Mouse (Mus musculus): ENCODE results near the gene Kifc1.
"Not testable (repeated sequence)": the region's sequence is repeated elsewhere in the genome, so short reads cannot be mapped to it uniquely, and the experiment has no call there.

Gene Kifc1

GRCm38 (mm10) chr17:33918293-33919203 is 28.1 kb upstream of the Kifc1 start:
- DNase-seq, result no peak

GRCm38 (mm10) chr17:33917656-33918292 is 27.3 kb upstream of the Kifc1 start:
- no peak for DNase-seq

- DNase-seq, result no peak
Observed at GRCm38 (mm10) chr17:33916847-33917655, 26.6 kb upstream of the Kifc1 start.

- no peak for DNase-seq
Observed at GRCm38 (mm10) chr17:33916294-33916693, 25.8 kb upstream of the Kifc1 start.

- peak; percentile 98 for DNase-seq
Observed at GRCm38 (mm10) chr17:33915671-33916250, 25.3 kb upstream of the Kifc1 start, which contains the start of the genes Tapbp and Zbtb22. TSS of gene Tapbp (plus strand) at chr17:33915899. TSS of gene Zbtb22 (plus strand) at chr17:33915904.

GRCm38 (mm10) chr17:33914969-33915391 is 24.5 kb upstream of the Kifc1 start:
- DNase-seq, result no peak

GRCm38 (mm10) chr17:33913905-33914304 is 23.4 kb upstream of the Kifc1 start:
- DNase-seq, result no peak

GRCm38 (mm10) chr17:33913264-33913663 is 22.8 kb upstream of the Kifc1 start:
- DNase-seq, result no peak

- no peak for DNase-seq
Observed at GRCm38 (mm10) chr17:33911813-33912414, 21.5 kb upstream of the Kifc1 start.

GRCm38 (mm10) chr17:33911052-33911812 is 20.8 kb upstream of the Kifc1 start:
- DNase-seq, result no peak

- no peak for DNase-seq
Observed at GRCm38 (mm10) chr17:33910346-33911051, 20.0 kb upstream of the Kifc1 start.

GRCm38 (mm10) chr17:33909869-33910250 is 19.4 kb upstream of the Kifc1 start:
- peak; percentile 74 for DNase-seq

- DNase-seq, result peak; percentile 99
Observed at GRCm38 (mm10) chr17:33909077-33909868, 18.8 kb upstream of the Kifc1 start, which contains the start of gene Daxx. TSS of gene Daxx (plus strand) at chr17:33909414.

- DNase-seq, result peak; percentile 55
Observed at GRCm38 (mm10) chr17:33908331-33909076, 18.0 kb upstream of the Kifc1 start.

GRCm38 (mm10) chr17:33904835-33905234 is 14.4 kb upstream of the Kifc1 start, which contains the start of gene Platr17:
TSS of gene Platr17 (plus strand) at chr17:33905135.
- not testable (repeated sequence) for DNase-seq

GRCm38 (mm10) chr17:33903911-33904651 is 13.6 kb upstream of the Kifc1 start:
- not testable (repeated sequence) for DNase-seq

- DNase-seq, result no peak
Observed at GRCm38 (mm10) chr17:33902491-33902890, 12.0 kb upstream of the Kifc1 start.

- no peak for DNase-seq
Observed at GRCm38 (mm10) chr17:33902079-33902478, 11.6 kb upstream of the Kifc1 start.

Measured in lung, postnatal 10 days (tissue).